Mouse (Mus musculus): ENCODE results near the gene Erp27. TPM values are rescaled to one million over a fixed set of nuclear protein-coding genes. Genes with fewer than 3 reads are reported as not detected.
A peak's percentile ranks its signal among the peaks of the same experiment; 100 is the strongest.
"Not testable (repeated sequence)": the region's sequence is repeated elsewhere in the genome, so short reads cannot be mapped to it uniquely, and the experiment has no call there.

Gene Erp27
- polyA plus RNA-seq, 1 experiment from 2014 or later: 0.35 TPM

DNA sequence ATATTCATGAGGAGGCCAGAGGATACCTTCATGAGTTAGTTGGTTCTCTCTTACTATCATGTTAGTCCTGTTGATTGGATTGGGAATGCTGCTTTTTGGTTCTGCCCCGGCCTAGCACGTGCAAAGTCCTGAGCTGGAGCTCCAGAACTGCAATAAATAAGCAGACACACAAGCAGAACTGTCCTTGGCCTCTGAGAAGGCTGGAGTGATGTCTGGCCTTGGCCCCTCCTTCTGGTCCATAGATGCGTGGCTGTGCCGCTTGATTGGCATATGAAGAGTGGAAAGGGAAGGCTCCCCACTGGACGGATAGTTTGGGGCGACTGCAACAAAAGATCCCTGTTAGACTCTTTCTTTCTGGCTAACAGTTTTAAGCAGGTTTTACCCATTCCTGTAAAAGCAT, 32.9 kb downstream of the Erp27 start:
- Histone ChIP-seq H3K27me3 (ENCODE audit: control insufficient read depth, insufficient read depth, low read depth, low read length) (no peaks in the 10 kb centered on the region), H3K4me1 (replicated peaks; ENCODE audit: control insufficient read depth, insufficient read depth, low read length) (peaks cover 13% of the 10 kb centered on the region; the same call in 1 of the 2 replicates), H3K27ac (ENCODE audit: low read length) (peak overlapping the region; percentile 71), H3K4me2 (ENCODE audit: low read depth, low read length) (no peak overlapping the region), H3K9me3 (ENCODE audit: control insufficient read depth, low read length) (no peaks in the 10 kb centered on the region), H3K9ac (ENCODE audit: low read length) (no peak overlapping the region), H3K36me3 (ENCODE audit: control insufficient read depth, insufficient read depth, low read length) (no peaks in the 10 kb centered on the region), H3K4me3 (ENCODE audit: low read length) (no peak overlapping the region)
- ATAC-seq (ENCODE audit: low read depth): no peak
- 84% methylated on average over 6 of the region's 6 CpGs for WGBS

DNA sequence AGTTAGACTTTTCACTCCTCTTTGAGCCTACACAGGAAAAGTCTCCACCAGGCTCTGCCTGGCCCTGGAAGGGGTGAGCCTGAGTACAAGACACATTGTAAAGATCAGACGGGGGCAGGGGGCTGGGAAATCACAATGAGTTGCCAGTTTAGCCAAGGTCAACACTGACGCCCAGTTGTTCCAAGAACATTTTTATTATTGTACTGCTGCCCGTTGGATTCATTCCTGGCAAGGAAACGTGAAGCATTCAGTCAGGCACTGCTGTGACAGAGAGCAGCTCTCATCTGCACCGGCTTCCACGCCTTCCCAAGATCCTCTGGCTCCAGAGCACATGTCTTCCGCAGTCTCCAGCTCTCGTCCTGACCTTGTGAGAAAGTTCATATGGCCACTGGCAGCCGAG, 34.1 kb downstream of the Erp27 start:
- no peaks in the 10 kb centered on the region for H3K9me3 ChIP-seq (ENCODE audit: control insufficient read depth, low read length)
- no peak overlapping the region for H3K9ac ChIP-seq (ENCODE audit: low read length)
- WGBS: 30% methylated on average over 9 of the region's 9 CpGs
- H3K4me2 ChIP-seq (ENCODE audit: low read depth, low read length): no peak overlapping the region
- H3K4me3 ChIP-seq (ENCODE audit: low read length): no peak overlapping the region
- peak overlapping the region; percentile 84 for H3K27ac ChIP-seq (ENCODE audit: low read length)
- ATAC-seq (ENCODE audit: low read depth): peak; percentile 95
- peaks cover 17% of the 10 kb centered on the region; the same call in 1 of the 2 replicates for H3K4me1 ChIP-seq (replicated peaks; ENCODE audit: control insufficient read depth, insufficient read depth, low read length)
- H3K27me3 ChIP-seq (ENCODE audit: control insufficient read depth, insufficient read depth, low read depth, low read length): no peaks in the 10 kb centered on the region
- H3K36me3 ChIP-seq (ENCODE audit: control insufficient read depth, insufficient read depth, low read length): no peaks in the 10 kb centered on the region

DNA sequence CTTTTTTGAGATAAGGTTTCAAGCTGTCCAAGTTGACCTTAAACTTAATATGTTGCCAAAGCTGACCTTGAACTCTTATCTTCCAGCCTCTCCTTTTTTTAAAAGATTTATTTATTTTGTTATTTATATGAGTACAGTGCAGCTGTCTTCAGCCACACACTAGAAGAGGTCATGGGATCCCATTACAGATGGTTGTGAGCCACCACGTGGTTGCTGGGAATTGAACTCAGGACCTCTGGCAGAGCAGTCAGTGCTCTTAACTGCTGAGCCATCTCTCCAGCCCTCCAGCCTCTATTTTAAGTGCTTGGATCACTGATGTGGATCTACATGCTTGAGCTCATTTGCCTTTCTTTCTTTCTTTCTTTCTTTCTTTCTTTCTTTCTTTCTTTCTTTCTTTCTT, 37.2 kb downstream of the Erp27 start:
- ATAC-seq (ENCODE audit: low read depth); H3K36me3 ChIP-seq (ENCODE audit: control insufficient read depth, insufficient read depth, low read length); H3K4me2 ChIP-seq (ENCODE audit: low read depth, low read length); H3K9ac ChIP-seq (ENCODE audit: low read length); H3K4me3 ChIP-seq (ENCODE audit: low read length); H3K27ac ChIP-seq (ENCODE audit: low read length); H3K9me3 ChIP-seq (ENCODE audit: control insufficient read depth, low read length); H3K27me3 ChIP-seq (ENCODE audit: control insufficient read depth, insufficient read depth, low read depth, low read length): not testable (repeated sequence)
- H3K4me1 ChIP-seq (replicated peaks; ENCODE audit: control insufficient read depth, insufficient read depth, low read length): peaks cover 25% of the 10 kb centered on the region
- WGBS: 21% methylated on average over 1 of the region's 1 CpGs

DNA sequence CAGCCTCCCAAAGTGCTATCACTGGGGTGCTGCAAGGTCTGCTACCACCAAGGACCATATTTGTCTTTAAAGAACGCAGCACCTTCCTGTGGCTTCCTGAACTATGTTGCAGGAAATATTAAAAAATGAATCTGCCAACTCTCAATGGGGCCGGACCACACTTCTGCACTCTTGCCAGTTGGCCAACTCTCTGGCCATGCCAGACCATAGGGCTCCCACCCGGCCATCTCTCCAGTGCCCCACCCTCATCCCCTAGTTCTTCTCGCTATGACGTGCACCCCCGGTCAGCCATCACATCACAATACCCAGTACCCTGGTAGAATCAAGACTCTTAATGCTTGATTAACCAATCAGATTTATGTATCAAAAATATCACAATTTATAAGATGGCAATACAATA, 38.0 kb downstream of the Erp27 start:
- H3K4me3 ChIP-seq (ENCODE audit: low read length): no peak overlapping the region
- no peak overlapping the region for H3K27ac ChIP-seq (ENCODE audit: low read length)
- 92% methylated on average over 6 of the region's 6 CpGs for WGBS
- H3K9me3 ChIP-seq (ENCODE audit: control insufficient read depth, low read length): no peaks in the 10 kb centered on the region
- H3K27me3 ChIP-seq (ENCODE audit: control insufficient read depth, insufficient read depth, low read depth, low read length): no peaks in the 10 kb centered on the region
- no peaks in the 10 kb centered on the region for H3K36me3 ChIP-seq (ENCODE audit: control insufficient read depth, insufficient read depth, low read length)
- H3K4me2 ChIP-seq (ENCODE audit: low read depth, low read length): no peak overlapping the region
- H3K9ac ChIP-seq (ENCODE audit: low read length): no peak overlapping the region
- ATAC-seq (ENCODE audit: low read depth): no peak
- H3K4me1 ChIP-seq (replicated peaks; ENCODE audit: control insufficient read depth, insufficient read depth, low read length): peaks cover 21% of the 10 kb centered on the region

DNA sequence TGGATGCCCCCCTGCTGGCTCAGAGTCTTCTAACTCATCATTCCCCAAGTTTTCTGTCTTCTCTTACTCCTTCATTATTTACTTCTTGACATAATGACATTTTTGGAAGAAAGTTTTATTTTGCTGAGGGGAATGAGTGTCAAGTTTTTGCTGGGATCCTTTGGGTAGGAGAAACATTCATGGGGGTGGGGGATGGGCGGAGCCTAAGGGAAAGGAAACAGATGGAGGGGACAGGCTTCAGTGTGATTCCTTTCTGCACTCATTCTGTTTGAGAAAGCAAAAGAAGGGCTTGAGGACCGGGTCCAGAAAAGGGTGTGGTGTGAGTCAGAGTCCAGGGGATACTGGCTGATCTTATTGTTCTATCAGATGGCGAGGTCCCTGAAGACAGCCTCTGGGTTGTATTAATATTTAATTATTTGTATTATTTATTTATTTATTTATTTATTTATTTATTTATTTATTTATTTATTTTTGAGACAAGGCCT, 38.5 kb downstream of the Erp27 start:
- Histone ChIP-seq H3K27ac (ENCODE audit: low read length) (peak overlapping the region; percentile 29; the same call in 1 of the 2 replicates), H3K9me3 (ENCODE audit: control insufficient read depth, low read length) (no peaks in the 10 kb centered on the region)

DNA sequence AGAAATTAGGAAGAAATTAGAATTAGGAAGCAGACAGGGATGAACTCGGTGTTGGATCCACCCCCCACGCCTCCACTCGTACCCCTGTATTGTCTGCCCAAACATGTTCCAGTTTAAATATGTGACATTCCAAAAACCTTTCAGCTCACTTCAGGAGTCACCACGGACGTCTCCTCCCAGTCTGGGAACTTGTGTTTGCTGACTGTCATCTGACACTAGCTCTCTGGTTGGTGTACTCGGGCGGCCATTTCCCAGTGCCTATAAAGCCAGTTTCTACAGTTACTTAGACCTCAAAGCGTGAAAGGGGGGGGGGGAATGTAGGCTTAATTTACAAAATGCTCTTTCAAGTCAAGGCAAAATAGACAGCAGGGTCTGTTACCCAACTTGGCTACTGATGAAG, 40.3 kb downstream of the Erp27 start:
- Histone ChIP-seq H3K27ac (ENCODE audit: low read length) (peak overlapping the region; percentile 6; the same call in 1 of the 2 replicates), H3K4me2 (ENCODE audit: low read depth, low read length) (no peak overlapping the region), H3K36me3 (ENCODE audit: control insufficient read depth, insufficient read depth, low read length) (no peaks in the 10 kb centered on the region), H3K4me1 (replicated peaks; ENCODE audit: control insufficient read depth, insufficient read depth, low read length) (peaks cover 13% of the 10 kb centered on the region), H3K9me3 (ENCODE audit: control insufficient read depth, low read length) (no peaks in the 10 kb centered on the region), H3K9ac (ENCODE audit: low read length) (no peak overlapping the region), H3K27me3 (ENCODE audit: control insufficient read depth, insufficient read depth, low read depth, low read length) (no peaks in the 10 kb centered on the region), H3K4me3 (ENCODE audit: low read length) (no peak overlapping the region)
- WGBS: 23% methylated on average over 8 of the region's 8 CpGs
- peak; percentile 65; the same call in 1 of the 2 replicates for ATAC-seq (ENCODE audit: low read depth)

More for the DNA sequence above, 38.5 kb downstream of the Erp27 start:
- H3K27me3 ChIP-seq (ENCODE audit: control insufficient read depth, insufficient read depth, low read depth, low read length): no peaks in the 10 kb centered on the region
- H3K4me2 ChIP-seq (ENCODE audit: low read depth, low read length): no peak overlapping the region
- H3K36me3 ChIP-seq (ENCODE audit: control insufficient read depth, insufficient read depth, low read length): no peaks in the 10 kb centered on the region
- peaks cover 19% of the 10 kb centered on the region for H3K4me1 ChIP-seq (replicated peaks; ENCODE audit: control insufficient read depth, insufficient read depth, low read length)
- 75% methylated on average over 3 of the region's 3 CpGs for WGBS
- ATAC-seq (ENCODE audit: low read depth): no peak
- no peak overlapping the region for H3K4me3 ChIP-seq (ENCODE audit: low read length)
- no peak overlapping the region for H3K9ac ChIP-seq (ENCODE audit: low read length)

DNA sequence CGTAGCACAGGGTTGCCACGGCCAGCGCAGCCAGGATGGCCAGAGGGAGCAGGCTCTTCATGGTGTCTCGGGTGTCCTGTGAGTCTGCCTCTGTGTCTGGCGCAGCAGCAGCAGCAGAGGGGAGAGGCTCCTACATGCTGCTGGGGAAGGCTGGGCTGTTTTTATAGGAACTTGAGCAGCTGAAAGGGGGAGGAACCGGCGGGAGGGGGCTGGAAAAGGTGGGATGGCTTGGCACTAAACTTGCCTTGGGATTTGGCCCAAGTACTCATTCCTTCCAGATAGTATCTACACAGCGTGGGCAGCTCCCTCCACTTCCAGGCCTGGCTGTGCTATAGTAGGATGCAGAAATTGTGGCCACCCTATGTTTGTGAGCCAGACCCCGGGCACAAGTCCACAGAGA, 46.3 kb downstream of the Erp27 start, which contains the start of gene Mgp:
TSS of gene Mgp (minus strand) at position 154 of the 400 bp plus-strand sequence.
- Histone ChIP-seq H3K36me3 (ENCODE audit: control insufficient read depth, insufficient read depth, low read length) (no peaks in the 10 kb centered on the region; the same call in 1 of the 2 replicates), H3K4me3 (ENCODE audit: low read length) (peak within 1 kb of the TSS; percentile 56), H3K9ac (ENCODE audit: low read length) (peak within 1 kb of the TSS; percentile 78), H3K9me3 (ENCODE audit: control insufficient read depth, low read length) (no peaks in the 10 kb centered on the region), H3K4me1 (replicated peaks; ENCODE audit: control insufficient read depth, insufficient read depth, low read length) (peaks cover 7% of the 10 kb centered on the region; the same call in 1 of the 2 replicates), H3K4me2 (ENCODE audit: low read depth, low read length) (peak within 1 kb of the TSS; percentile 55), H3K27me3 (ENCODE audit: control insufficient read depth, insufficient read depth, low read depth, low read length) (no peaks in the 10 kb centered on the region), H3K27ac (ENCODE audit: low read length) (peak within 1 kb of the TSS; percentile 91)
- WGBS: 27% methylated on average over 9 of the region's 9 CpGs
- peak; percentile 83 for ATAC-seq (ENCODE audit: low read depth)

DNA sequence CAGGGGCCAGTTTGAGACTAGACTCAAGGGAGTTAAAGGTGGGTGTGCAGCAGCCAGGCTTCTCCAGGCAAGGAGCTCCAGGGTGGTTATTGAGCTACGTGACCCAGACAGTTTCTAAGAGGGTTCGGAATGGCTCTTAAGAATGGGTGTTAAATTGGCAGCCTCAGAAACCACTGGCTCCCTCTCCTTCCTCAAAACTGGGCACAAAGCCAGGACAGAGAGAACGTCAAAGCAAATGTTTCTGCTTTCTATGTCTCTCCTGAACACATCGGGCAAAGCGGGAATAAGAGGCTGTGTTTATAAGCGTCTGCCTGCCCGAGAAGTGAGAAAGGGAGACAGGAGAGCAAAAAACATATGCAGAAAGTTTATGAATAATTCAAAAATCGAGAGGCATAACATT, 47.4 kb downstream of the Erp27 start:
- Histone ChIP-seq H3K9me3 (ENCODE audit: control insufficient read depth, low read length) (no peaks in the 10 kb centered on the region), H3K4me2 (ENCODE audit: low read depth, low read length) (peak overlapping the region; percentile 55), H3K4me1 (replicated peaks; ENCODE audit: control insufficient read depth, insufficient read depth, low read length) (peaks cover 7% of the 10 kb centered on the region; the same call in 1 of the 2 replicates), H3K4me3 (ENCODE audit: low read length) (peak overlapping the region; percentile 45), H3K9ac (ENCODE audit: low read length) (peak overlapping the region; percentile 44), H3K27me3 (ENCODE audit: control insufficient read depth, insufficient read depth, low read depth, low read length) (no peaks in the 10 kb centered on the region), H3K36me3 (ENCODE audit: control insufficient read depth, insufficient read depth, low read length) (no peaks in the 10 kb centered on the region; the same call in 1 of the 2 replicates), H3K27ac (ENCODE audit: low read length) (peak overlapping the region; percentile 85)
- 16% methylated on average over 8 of the region's 8 CpGs for WGBS
- peak; percentile 80 for ATAC-seq (ENCODE audit: low read depth)

DNA sequence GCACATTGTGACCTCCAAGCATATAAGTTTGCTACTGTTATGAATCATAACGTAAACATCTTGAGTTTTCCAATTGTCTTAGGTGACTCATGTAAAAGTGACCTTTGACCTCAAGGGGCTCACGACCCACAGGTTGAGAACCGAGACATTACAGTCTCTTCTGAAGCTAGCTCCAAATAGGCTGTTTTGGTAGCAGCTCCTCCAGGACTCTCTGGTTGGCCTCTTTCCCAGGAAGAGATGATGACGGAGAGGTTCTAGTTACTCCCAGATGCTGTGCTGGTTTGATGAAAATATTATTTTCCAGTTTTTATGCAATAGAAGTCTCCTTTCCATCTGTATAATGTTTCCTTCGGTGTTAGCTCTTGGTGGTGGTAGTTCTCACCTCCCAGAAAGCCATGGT, 53.1 kb downstream of the Erp27 start:
- Histone ChIP-seq H3K27me3 (ENCODE audit: control insufficient read depth, insufficient read depth, low read depth, low read length) (no peaks in the 10 kb centered on the region), H3K27ac (ENCODE audit: low read length) (0 out of 2 replicates have a peak overlapping the region, but pooled peaks have one; percentile 12), H3K9ac (ENCODE audit: low read length) (no peak overlapping the region), H3K4me2 (ENCODE audit: low read depth, low read length) (no peak overlapping the region), H3K4me3 (ENCODE audit: low read length) (no peak overlapping the region), H3K4me1 (replicated peaks; ENCODE audit: control insufficient read depth, insufficient read depth, low read length) (peaks cover 10% of the 10 kb centered on the region; the same call in 1 of the 2 replicates), H3K9me3 (ENCODE audit: control insufficient read depth, low read length) (no peaks in the 10 kb centered on the region), H3K36me3 (ENCODE audit: control insufficient read depth, insufficient read depth, low read length) (no peaks in the 10 kb centered on the region; the same call in 1 of the 2 replicates)
- ATAC-seq (ENCODE audit: low read depth): no peak
- 55% methylated on average over 5 of the region's 5 CpGs for WGBS

All from lung, embryonic 16.5 days (tissue).